Mouse (Mus musculus) erythroblast, embryonic 14.5 days (primary cell): Measurements from ENCODE around the gene Wwox. TPM values are rescaled to one million over a fixed set of nuclear protein-coding genes. Genes with fewer than 3 reads are reported as not detected.

Source experiments
- H3K27me3 ChIP-seq: 2 replicates; pipeline ENCODE4 v1.6.1; 2012; ENCODE audit warnings: inconsistent platforms; ENCODE audit not compliant: control insufficient read depth
- H3K36me3 ChIP-seq: 2 replicates; pipeline ENCODE4 v1.6.1; 2012; ENCODE audit warnings: mild to moderate bottlenecking, inconsistent platforms; ENCODE audit not compliant: control insufficient read depth
- H3K4me1 ChIP-seq: 2 replicates; pipeline ENCODE4 v1.6.1; 2012; ENCODE audit warnings: inconsistent platforms; ENCODE audit not compliant: control insufficient read depth
- H3K4me3 ChIP-seq: replicated peaks from 2 replicates; pipeline ENCODE3; 2012; ENCODE audit warnings: moderate library complexity, mild to moderate bottlenecking, inconsistent platforms
- H3K9me3 ChIP-seq: 2 replicates; pipeline ENCODE4 v1.6.1; 2012; ENCODE audit warnings: low read length, inconsistent platforms, mixed read lengths; ENCODE audit not compliant: control insufficient read depth
- GATA1 ChIP-seq: IDR thresholded peaks from 2 replicates; pipeline ENCODE4 v1.6.1; 2012; ENCODE audit warnings: low read length, inconsistent platforms, mixed read lengths
- TAL1 ChIP-seq: IDR thresholded peaks from 3 replicates; pipeline ENCODE4 v1.6.1; 2012; ENCODE audit warnings: low read length, inconsistent platforms, mixed read lengths
- polyA plus RNA-seq: library from polyadenylated mRNA; stranded (reverse); fragments of >175 nt; gene quantifications from 2 replicates; pipeline ENCODE4 v1.2.3, GENCODE M21; 2012

The Wwox gene
- polyA plus RNA-seq = 0.18 TPM in 2 replicates

DNA sequence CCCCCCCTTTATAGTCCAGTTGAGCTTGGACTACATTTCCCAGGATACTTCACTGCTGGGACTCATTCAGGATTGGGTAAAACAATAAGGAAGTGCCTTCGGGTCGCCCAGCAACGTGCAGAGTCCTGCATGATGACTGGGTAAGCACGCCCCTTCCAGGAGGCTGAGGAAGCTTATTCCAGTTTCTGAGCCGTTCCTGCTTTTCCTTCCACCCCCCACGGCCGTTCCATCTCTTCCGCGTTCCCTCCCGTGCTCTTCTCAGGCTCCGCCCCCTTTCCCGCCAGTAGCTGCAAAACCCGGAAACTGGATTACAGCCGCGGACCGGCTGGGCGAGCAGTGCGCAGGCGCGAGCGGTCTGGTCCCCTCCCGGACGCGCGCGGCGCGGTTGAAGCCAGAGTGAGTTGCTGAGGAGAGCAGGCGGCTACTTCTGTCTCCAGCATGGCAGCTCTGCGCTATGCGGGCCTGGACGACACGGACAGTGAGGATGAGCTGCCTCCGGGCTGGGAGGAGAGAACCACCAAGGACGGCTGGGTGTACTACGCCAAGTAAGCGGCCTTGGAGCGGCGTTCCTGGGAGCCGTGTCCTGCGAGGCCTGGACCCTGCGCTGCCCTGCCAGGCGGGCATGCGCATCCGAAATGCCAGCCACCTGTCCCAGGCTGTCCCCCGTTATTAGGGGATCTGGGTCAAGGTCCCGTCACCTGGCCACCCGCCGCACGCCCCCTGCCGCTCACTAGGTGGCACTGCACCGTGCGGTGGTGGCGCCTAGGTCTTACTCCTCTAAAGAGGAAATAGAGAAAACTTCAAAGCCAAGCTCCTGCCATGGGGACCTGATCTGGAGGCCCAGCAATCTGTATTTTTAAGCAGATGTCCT, at the start of gene Wwox:
Gene Wwox, plus strand, starts transcription at position 322 of the 871 bp plus-strand sequence.
- no peaks in the 10 kb centered on the region for H3K27me3 ChIP-seq
- peaks cover 26% of the 10 kb centered on the region for H3K4me1 ChIP-seq
- H3K9me3 ChIP-seq = no peaks in the 10 kb centered on the region
- H3K36me3 ChIP-seq = 0 out of 2 replicates have a peak, but pooled peaks cover 4% of the 10 kb centered on the region
- peak within 1 kb of the TSS; percentile 84 for H3K4me3 ChIP-seq
- no peak for TF ChIP-seq TAL1
- no peak for TF ChIP-seq GATA1

GRCm38 (mm10) chr8:114390465-114391254, 48.8 kb upstream of the Wwox start:
- no peaks in the 10 kb centered on the region for H3K36me3 ChIP-seq
- H3K4me1 ChIP-seq = no peaks in the 10 kb centered on the region
- H3K4me3 ChIP-seq = no peak overlapping the region
- H3K9me3 ChIP-seq = no peaks in the 10 kb centered on the region
- TF ChIP-seq TAL1 (no peak), GATA1 (no peak)
- H3K27me3 ChIP-seq = no peaks in the 10 kb centered on the region

DNA sequence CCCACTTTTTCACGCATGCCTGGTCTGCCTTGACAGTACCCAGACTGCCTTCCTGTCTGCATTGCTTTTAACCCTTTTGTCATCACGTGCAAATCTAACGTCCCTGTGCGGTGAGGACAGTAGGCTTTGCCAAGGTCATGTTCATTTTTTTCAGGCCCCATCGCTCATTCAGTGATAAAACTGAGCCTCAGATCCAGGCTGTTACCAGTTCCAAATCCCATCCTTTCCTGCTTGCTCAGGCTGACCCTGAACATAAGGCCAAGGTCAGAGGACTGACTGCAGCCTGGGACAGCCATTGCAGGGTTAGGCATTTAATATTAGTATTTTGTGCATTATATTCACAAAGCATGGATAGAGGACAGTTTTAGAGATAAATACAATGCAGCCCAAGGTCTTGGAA, 41.1 kb upstream of the Wwox start:
- Histone ChIP-seq H3K36me3 (no peaks in the 10 kb centered on the region), H3K4me3 (no peak overlapping the region), H3K27me3 (no peaks in the 10 kb centered on the region), H3K9me3 (peaks cover 8% of the 10 kb centered on the region), H3K4me1 (no peaks in the 10 kb centered on the region)
- TF ChIP-seq TAL1 = no peak
- no peak for TF ChIP-seq GATA1

DNA sequence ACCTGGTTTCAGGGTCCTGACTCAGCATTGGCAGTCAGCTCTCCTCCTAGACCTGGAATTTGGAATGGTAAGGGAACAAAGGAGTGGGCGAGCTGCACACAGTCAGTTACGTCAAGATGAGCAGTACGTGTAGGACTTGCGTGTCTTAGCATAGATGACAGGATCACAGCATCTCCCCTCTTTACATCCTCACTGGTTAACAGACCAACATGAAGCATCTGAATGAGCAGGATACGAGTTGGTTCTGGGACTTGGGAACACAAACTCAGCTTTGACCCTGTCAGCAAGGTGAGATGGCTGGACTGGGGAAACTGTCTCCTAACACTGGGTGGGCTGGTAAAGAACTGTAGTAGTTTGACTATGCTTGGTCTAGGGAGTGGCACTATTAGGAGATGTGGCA, 40.2 kb upstream of the Wwox start:
- H3K27me3 ChIP-seq = no peaks in the 10 kb centered on the region
- TF ChIP-seq GATA1 (no peak), TAL1 (no peak)
- H3K4me1 ChIP-seq = no peaks in the 10 kb centered on the region
- H3K36me3 ChIP-seq = no peaks in the 10 kb centered on the region
- no peak overlapping the region for H3K4me3 ChIP-seq
- peaks cover 8% of the 10 kb centered on the region for H3K9me3 ChIP-seq

GRCm38 (mm10) chr8:114401679-114402078, 37.8 kb upstream of the Wwox start:
- H3K27me3 ChIP-seq = no peaks in the 10 kb centered on the region
- H3K9me3 ChIP-seq = peaks cover 8% of the 10 kb centered on the region
- TF ChIP-seq GATA1 (no peak), TAL1 (no peak)
- no peak overlapping the region for H3K4me3 ChIP-seq
- H3K36me3 ChIP-seq = no peaks in the 10 kb centered on the region
- no peaks in the 10 kb centered on the region for H3K4me1 ChIP-seq

DNA sequence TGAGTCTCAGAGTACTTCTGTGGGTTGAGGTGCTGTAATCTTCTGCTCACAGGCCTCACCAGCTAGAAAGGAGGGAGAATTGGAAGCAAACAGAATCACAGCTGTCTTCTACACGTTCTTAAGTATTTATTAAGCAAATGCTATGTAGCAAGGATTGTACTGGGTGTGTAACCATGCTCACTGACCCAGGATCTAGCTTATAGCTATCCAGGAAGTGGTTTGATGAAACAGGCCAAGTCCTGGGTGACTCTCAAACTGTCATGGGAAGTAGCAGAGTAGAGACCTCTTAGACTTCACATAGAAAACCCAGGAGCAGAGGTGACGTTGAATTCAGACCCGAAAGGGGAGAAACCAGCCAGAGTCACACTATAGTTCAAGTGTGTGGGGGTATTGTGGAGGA, 28.0 kb upstream of the Wwox start:
- Histone ChIP-seq H3K27me3 (no peaks in the 10 kb centered on the region), H3K4me3 (no peak overlapping the region), H3K4me1 (no peaks in the 10 kb centered on the region), H3K36me3 (no peaks in the 10 kb centered on the region), H3K9me3 (no peaks in the 10 kb centered on the region)
- no peak for TF ChIP-seq TAL1
- TF ChIP-seq GATA1 = no peak

- Histone ChIP-seq H3K36me3 (no peaks in the 10 kb centered on the region), H3K27me3 (no peaks in the 10 kb centered on the region), H3K4me1 (no peaks in the 10 kb centered on the region), H3K4me3 (no peak within 1 kb of the TSS), H3K9me3 (no peaks in the 10 kb centered on the region)
- TF ChIP-seq TAL1 (no peak), GATA1 (no peak)
Observed at GRCm38 (mm10) chr8:114417786-114418185, 21.7 kb upstream of the Wwox start, which contains the start of gene Clec3a. Gene Clec3a (plus strand): TSS chr8:114418086.

DNA sequence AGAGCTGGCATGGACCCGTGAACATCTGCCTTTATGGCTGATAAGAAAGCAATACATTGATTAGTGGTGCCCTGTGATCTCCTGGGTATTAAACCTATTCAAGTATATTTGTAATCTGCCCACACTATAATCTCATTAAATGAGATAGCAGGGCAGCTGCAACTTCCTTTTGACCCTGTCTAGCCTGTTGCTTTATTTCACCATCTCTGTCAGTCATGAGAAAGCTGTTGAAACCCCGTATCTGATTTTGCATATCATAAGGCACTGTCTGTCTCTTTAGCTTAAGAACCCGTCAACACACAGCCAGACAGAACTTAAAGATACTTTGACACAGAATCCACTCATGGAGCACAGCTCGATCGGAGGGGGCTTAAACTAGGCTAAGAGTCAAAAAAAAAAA, 21.0 kb upstream of the Wwox start:
- Histone ChIP-seq H3K27me3 (no peaks in the 10 kb centered on the region), H3K4me1 (no peaks in the 10 kb centered on the region), H3K9me3 (no peaks in the 10 kb centered on the region), H3K4me3 (no peak overlapping the region), H3K36me3 (no peaks in the 10 kb centered on the region)
- TF ChIP-seq GATA1 = no peak
- no peak for TF ChIP-seq TAL1

DNA sequence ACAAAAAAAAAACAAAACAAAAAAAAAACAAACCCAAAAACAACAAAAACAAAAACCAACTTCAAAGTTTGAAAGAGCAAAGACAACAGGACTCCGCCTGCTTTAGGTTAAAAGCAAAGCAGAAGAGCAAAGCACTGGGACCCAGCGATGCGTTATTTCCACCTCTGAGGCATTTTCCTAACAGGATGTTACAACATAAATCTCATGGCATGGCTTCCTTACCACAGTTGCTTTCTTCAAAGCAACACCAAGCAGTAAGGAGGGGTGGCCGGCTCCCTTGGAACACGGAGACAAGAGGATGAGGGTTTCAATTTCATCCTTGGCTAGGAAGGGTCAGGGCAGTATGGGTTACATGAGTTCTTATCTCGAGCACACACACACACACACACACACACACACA, 20.6 kb upstream of the Wwox start:
- TF ChIP-seq GATA1 (no peak), TAL1 (no peak)
- no peaks in the 10 kb centered on the region for H3K36me3 ChIP-seq
- H3K27me3 ChIP-seq = no peaks in the 10 kb centered on the region
- H3K4me3 ChIP-seq = no peak overlapping the region
- no peaks in the 10 kb centered on the region for H3K9me3 ChIP-seq
- H3K4me1 ChIP-seq = no peaks in the 10 kb centered on the region
